Mouse (Mus musculus) midbrain, embryonic 16.5 days (tissue): ENCODE results near the gene Gtf2ird1. TPM values are rescaled to one million over a fixed set of nuclear protein-coding genes. Genes with fewer than 3 reads are reported as not detected.

ENCODE experiments used
- ATAC-seq: fragments of 200-750 bp; cut with Nextera tagmentation; 2 replicates; pipeline ENCODE4 v1.8.0; 2017; ENCODE audit warnings: moderate TSS enrichment
- H3K27ac ChIP-seq: fragments of 300-500 bp; sonication (generic); 2 replicates; pipeline ENCODE4 v1.5.1; 2014; ENCODE audit warnings: mild to moderate bottlenecking, low read length, mixed read lengths
- H3K27me3 ChIP-seq: fragments of 300-500 bp; sonication (generic); 2 replicates; pipeline ENCODE4 v1.6.1; 2014; ENCODE audit warnings: low read depth, low read length, mixed read lengths; ENCODE audit not compliant: control insufficient read depth, insufficient read depth
- H3K36me3 ChIP-seq: fragments of 300-500 bp; sonication (generic); 2 replicates; pipeline ENCODE4 v1.6.1; 2014; ENCODE audit warnings: mild to moderate bottlenecking, low read length, moderate library complexity, mixed read lengths; ENCODE audit not compliant: control insufficient read depth, insufficient read depth
- H3K4me1 ChIP-seq: fragments of 300-500 bp; sonication (generic); 2 replicates; pipeline ENCODE4 v1.6.1; 2014; ENCODE audit warnings: mild to moderate bottlenecking, low read length, mixed read lengths; ENCODE audit not compliant: control insufficient read depth, insufficient read depth
- H3K4me2 ChIP-seq: fragments of 300-500 bp; sonication (generic); 2 replicates; pipeline ENCODE4 v1.6.1; 2014; ENCODE audit warnings: mild to moderate bottlenecking, low read length, mixed read lengths
- H3K4me3 ChIP-seq: fragments of 300-500 bp; sonication (generic); 2 replicates; pipeline ENCODE4 v1.5.1; 2014; ENCODE audit warnings: low read depth, mild to moderate bottlenecking, low read length, moderate library complexity, mixed read lengths
- H3K9ac ChIP-seq: fragments of 300-500 bp; sonication (generic); 2 replicates; pipeline ENCODE4 v1.6.1; 2014; ENCODE audit warnings: low read depth, low read length, mixed read lengths
- H3K9me3 ChIP-seq: fragments of 300-500 bp; sonication (generic); replicated peaks from 2 replicates; pipeline ENCODE4 v1.6.1; 2014; ENCODE audit warnings: mild to moderate bottlenecking, low read length, mixed read lengths; ENCODE audit not compliant: control insufficient read depth, poor library complexity, severe bottlenecking
- WGBS: fragments of 180-500 bp; shearing (Covaris S2); extraction: QIAGEN DNeasy Blood & Tissue Kit; methylation state at CpG from one replicate; pipeline ENCODE4 v1.1.7; 2014; 5-methylcytosine and 5-hydroxymethylcytosine counted together
- polyA plus RNA-seq: library from polyadenylated mRNA; unstranded; fragments of >200 nt; fragmentation: Nextera tagmentation; extraction: Ambion mirVana; gene quantifications from 2 replicates; pipeline ENCODE4 v1.2.1, GENCODE M21; 2015

Gene Gtf2ird1
- polyA plus RNA-seq, 1 experiment from 2014 or later = 74.3 TPM

GRCm38 (mm10) chr5:134323311-134323710, 133.2 kb downstream of the Gtf2ird1 start:
- H3K4me2 ChIP-seq = no peak overlapping the region
- ATAC-seq = no peak
- no peak overlapping the region for H3K27ac ChIP-seq
- no peak overlapping the region for H3K4me3 ChIP-seq
- H3K9ac ChIP-seq = no peak overlapping the region
- no peaks in the 10 kb centered on the region for H3K4me1 ChIP-seq
- H3K36me3 ChIP-seq = no peaks in the 10 kb centered on the region
- no peaks in the 10 kb centered on the region for H3K9me3 ChIP-seq
- H3K27me3 ChIP-seq = no peaks in the 10 kb centered on the region
- 95% methylated on average over 13 of the region's 13 CpGs for WGBS

- H3K27me3 ChIP-seq = no peaks in the 10 kb centered on the region
- ATAC-seq = no peak
- H3K4me3 ChIP-seq = no peak overlapping the region
- no peaks in the 10 kb centered on the region for H3K4me1 ChIP-seq
- 84% methylated on average over 13 of the region's 13 CpGs for WGBS
- H3K27ac ChIP-seq = no peak overlapping the region
- no peak overlapping the region for H3K4me2 ChIP-seq
- no peaks in the 10 kb centered on the region for H3K9me3 ChIP-seq
- H3K36me3 ChIP-seq = no peaks in the 10 kb centered on the region
- H3K9ac ChIP-seq = no peak overlapping the region
Observed at GRCm38 (mm10) chr5:134322355-134322754, 134.2 kb downstream of the Gtf2ird1 start.

DNA sequence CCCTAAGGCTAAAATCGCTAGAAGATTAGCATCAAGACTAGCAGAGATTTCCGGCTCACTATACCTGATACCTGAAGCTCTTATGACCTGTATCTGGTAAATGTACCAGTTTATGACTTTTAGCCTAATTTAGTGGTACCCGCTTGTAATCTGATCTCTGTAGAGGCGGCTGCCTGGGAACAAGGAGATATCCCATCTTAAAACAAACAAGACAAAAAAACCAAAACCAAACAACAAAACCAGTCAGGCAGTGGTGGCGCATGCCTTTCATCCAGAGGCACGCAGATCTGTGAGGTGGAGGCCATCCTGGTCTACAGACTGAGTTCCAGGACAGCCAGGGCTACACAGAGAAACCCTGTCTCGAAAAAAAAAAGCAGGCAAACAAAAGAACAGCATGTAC, 134.8 kb downstream of the Gtf2ird1 start:
- no peak overlapping the region for H3K9ac ChIP-seq
- no peaks in the 10 kb centered on the region for H3K27me3 ChIP-seq
- no peaks in the 10 kb centered on the region for H3K9me3 ChIP-seq
- WGBS = 75% methylated on average over 7 of the region's 7 CpGs
- ATAC-seq = no peak
- no peak overlapping the region for H3K27ac ChIP-seq
- no peaks in the 10 kb centered on the region for H3K36me3 ChIP-seq
- no peak overlapping the region for H3K4me3 ChIP-seq
- H3K4me1 ChIP-seq = peaks cover 2% of the 10 kb centered on the region; the same call in 1 of the 2 replicates
- no peak overlapping the region for H3K4me2 ChIP-seq

DNA sequence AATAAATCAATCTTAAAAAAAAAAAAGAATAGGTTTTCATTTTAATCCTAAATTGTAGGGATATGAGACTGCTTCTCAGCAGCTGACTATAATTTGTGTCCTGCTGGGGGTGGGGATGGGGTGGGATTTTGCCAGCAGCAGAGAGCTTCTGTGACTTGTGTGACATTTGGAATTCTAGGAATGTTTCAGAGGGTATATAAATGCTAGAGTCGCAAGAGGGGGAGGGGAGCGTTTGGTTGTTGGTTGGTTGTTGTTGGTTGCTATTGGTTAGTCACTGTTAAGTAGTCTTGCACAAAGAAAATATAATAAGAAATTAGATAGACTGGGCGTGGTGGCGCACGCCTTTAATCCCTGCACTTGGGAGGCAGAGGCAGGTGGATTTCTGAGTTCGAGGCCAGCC, 137.6 kb downstream of the Gtf2ird1 start:
- Histone ChIP-seq H3K27ac (no peak overlapping the region), H3K9ac (no peak overlapping the region), H3K4me1 (peaks cover 14% of the 10 kb centered on the region), H3K4me2 (no peak overlapping the region), H3K9me3 (no peaks in the 10 kb centered on the region), H3K36me3 (no peaks in the 10 kb centered on the region), H3K4me3 (no peak overlapping the region), H3K27me3 (no peaks in the 10 kb centered on the region)
- WGBS = 87% methylated on average over 6 of the region's 6 CpGs
- no peak for ATAC-seq

DNA sequence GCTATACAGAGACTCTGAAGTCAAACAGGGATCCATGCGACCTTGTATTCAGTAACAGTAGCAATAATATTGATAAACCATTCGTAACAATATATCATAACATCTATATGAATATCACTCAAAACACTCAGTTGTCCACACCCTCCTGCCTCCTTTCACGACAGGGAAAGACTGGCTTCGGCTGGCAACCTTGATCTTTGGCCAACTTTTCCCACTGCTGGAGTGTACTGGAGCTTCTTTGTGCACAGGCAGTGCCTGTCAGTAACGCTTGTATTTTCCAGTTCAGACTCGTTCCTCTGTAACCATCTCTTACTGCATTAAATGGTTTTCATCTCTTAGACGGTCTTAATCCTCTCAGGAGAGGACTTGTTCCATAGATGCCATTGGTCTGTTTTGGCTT, 139.8 kb downstream of the Gtf2ird1 start:
- H3K9ac ChIP-seq = no peak overlapping the region
- no peak overlapping the region for H3K4me3 ChIP-seq
- no peak for ATAC-seq
- H3K4me2 ChIP-seq = no peak overlapping the region
- H3K27me3 ChIP-seq = no peaks in the 10 kb centered on the region
- WGBS = 31% methylated on average over 7 of the region's 7 CpGs
- no peaks in the 10 kb centered on the region for H3K36me3 ChIP-seq
- H3K27ac ChIP-seq = 0 out of 2 replicates have a peak overlapping the region, but pooled peaks have one; percentile 12
- H3K9me3 ChIP-seq = no peaks in the 10 kb centered on the region
- peaks cover 25% of the 10 kb centered on the region for H3K4me1 ChIP-seq

- Histone ChIP-seq H3K36me3 (no peaks in the 10 kb centered on the region), H3K9ac (peak overlapping the region; percentile 42), H3K4me2 (peak overlapping the region; percentile 85), H3K9me3 (no peaks in the 10 kb centered on the region), H3K27me3 (no peaks in the 10 kb centered on the region), H3K27ac (peak overlapping the region; percentile 99), H3K4me3 (peak overlapping the region; percentile 84), H3K4me1 (peaks cover 34% of the 10 kb centered on the region)
- ATAC-seq = no peak
- under 1% methylated on average over 25 of the region's 25 CpGs for WGBS
Observed at GRCm38 (mm10) chr5:134315623-134316350, 140.7 kb downstream of the Gtf2ird1 start.

DNA sequence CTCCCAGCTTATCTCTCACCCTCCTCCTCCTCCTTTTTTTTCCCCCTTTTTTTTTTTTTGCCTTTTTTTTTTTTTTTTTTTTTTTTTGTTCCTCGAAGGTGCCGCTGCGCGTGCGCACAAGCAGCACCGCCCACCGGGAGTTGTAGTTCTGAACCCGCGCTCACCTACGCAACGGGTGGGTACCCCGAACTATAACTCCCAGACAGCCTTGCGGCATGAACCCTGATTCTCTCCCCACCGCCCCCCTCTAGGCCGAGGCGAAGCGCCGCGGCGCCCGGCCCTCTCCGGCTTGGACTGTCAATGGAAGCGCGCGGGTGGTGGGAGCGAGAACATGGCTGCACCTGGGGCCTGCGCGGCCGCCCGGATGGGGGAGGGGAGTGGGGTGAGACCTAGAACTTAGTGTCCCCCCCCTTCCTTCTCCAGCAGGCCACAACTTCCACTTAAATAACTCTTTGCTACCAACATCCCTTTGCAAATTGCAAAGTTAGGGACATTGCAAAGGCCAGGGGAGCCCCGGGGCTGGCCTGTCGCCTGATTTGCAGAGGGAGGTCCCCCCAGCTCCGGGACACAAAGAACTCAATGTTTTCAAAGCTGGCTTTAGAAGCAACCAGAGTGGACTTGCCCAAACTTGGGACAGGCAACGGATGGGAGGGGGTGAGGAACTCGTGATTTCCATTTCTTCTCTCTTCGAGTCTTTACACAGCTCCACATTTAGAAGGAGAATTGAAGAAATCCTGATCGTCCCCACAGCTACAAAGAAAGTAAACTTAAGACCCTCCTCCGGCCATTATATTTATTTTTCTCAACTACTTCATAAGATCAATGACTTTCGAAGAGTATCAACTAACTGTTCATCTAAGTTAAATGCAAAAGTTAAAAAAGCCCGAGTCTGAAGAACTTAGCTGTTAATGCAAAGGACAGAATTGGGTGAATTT, 141.6 kb downstream of the Gtf2ird1 start, which contains the start of gene Gtf2i:
Gtf2i (minus strand) TSS at position 73 of the 935 bp plus-strand sequence.
- WGBS = under 1% methylated on average over 38 of the region's 40 CpGs
- H3K9me3 ChIP-seq = no peaks in the 10 kb centered on the region
- no peaks in the 10 kb centered on the region for H3K27me3 ChIP-seq
- peak within 1 kb of the TSS; percentile 97 for H3K9ac ChIP-seq
- peak within 1 kb of the TSS; percentile 99 for H3K27ac ChIP-seq
- ATAC-seq = peak; percentile 93
- H3K36me3 ChIP-seq = no peaks in the 10 kb centered on the region; the same call in none of the 2 replicates
- H3K4me1 ChIP-seq = peaks cover 38% of the 10 kb centered on the region
- peak within 1 kb of the TSS; percentile 85 for H3K4me2 ChIP-seq
- H3K4me3 ChIP-seq = peak within 1 kb of the TSS; percentile 84

DNA sequence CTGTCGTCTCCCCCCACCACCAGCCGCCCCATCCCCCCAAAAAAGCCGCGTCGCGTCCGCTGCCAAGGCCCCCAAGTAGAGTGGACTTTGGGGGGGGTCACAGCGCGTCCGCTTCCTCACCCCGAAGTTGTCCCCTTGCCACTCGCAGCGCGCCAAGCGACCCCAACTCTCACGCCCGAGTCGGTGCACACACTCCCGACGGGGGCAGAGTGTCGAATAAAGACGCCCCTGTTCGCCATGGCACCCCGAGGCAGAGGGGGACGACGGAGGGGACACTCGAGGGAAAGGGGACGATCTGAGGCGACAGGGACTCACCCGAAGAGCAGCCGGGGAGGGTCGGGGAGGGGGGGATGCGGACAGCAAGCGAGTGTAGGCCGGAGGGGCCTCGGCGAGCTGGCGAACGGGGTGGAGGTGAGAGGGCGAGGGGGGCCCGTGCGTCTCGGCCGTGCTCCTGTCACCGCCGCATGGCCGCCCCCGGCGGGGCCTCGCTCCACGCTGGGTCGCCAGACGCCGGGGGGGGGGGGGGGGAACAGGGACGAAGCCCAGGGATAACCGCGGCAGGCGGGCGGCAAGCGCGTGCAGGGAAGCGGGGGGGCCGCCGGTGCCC, 142.3 kb downstream of the Gtf2ird1 start:
- Histone ChIP-seq H3K4me3 (peak overlapping the region; percentile 84), H3K36me3 (peaks cover 6% of the 10 kb centered on the region), H3K9ac (peak overlapping the region; percentile 97), H3K27me3 (no peaks in the 10 kb centered on the region), H3K27ac (peak overlapping the region; percentile 99), H3K9me3 (no peaks in the 10 kb centered on the region), H3K4me1 (peaks cover 41% of the 10 kb centered on the region), H3K4me2 (peak overlapping the region; percentile 78)
- under 1% methylated on average over 42 of the region's 64 CpGs for WGBS
- peak; percentile 54 for ATAC-seq
